Mouse (Mus musculus) intestine, embryonic 15.5 days (tissue): ENCODE data around the gene Fgf9. TPM values are rescaled to one million over a fixed set of nuclear protein-coding genes. Genes with fewer than 3 reads are reported as not detected.
A peak's percentile ranks its signal among the peaks of the same experiment; 100 is the strongest.

Experiments
- ATAC-seq: fragments of 200-750 bp; cut with Nextera tagmentation; 2 replicates; pipeline ENCODE4 v1.8.0; 2017; ENCODE audit warnings: moderate TSS enrichment, moderate library complexity
- H3K27ac ChIP-seq: fragments of 300-500 bp; sonication (generic); 2 replicates; pipeline ENCODE4 v1.5.1; 2015; ENCODE audit warnings: mild to moderate bottlenecking, inconsistent platforms
- H3K27me3 ChIP-seq: fragments of 300-500 bp; sonication (generic); replicated peaks from 2 replicates; pipeline ENCODE4 v1.6.1; 2015; ENCODE audit warnings: inconsistent platforms
- H3K36me3 ChIP-seq: fragments of 300-500 bp; sonication (generic); 2 replicates; pipeline ENCODE4 v1.6.1; 2015; ENCODE audit warnings: inconsistent platforms
- H3K4me1 ChIP-seq: fragments of 300-500 bp; sonication (generic); replicated peaks from 2 replicates; pipeline ENCODE4 v1.6.1; 2015; ENCODE audit warnings: inconsistent platforms
- H3K4me2 ChIP-seq: fragments of 300-500 bp; sonication (generic); replicated peaks from 2 replicates; pipeline ENCODE4 v1.6.1; 2015; ENCODE audit warnings: mild to moderate bottlenecking, inconsistent platforms
- H3K4me3 ChIP-seq: fragments of 300-500 bp; sonication (generic); replicated peaks from 2 replicates; pipeline ENCODE4 v1.5.1; 2015; ENCODE audit warnings: inconsistent platforms
- H3K9ac ChIP-seq: fragments of 300-500 bp; sonication (generic); 2 replicates; pipeline ENCODE4 v1.6.1; 2015; ENCODE audit warnings: inconsistent platforms
- H3K9me3 ChIP-seq: fragments of 300-500 bp; sonication (generic); 2 replicates; pipeline ENCODE4 v1.6.1; 2016; ENCODE audit warnings: inconsistent platforms
- WGBS: fragments of 180-500 bp; shearing (Covaris S2); methylation state at CpG from one replicate; pipeline ENCODE4 v1.1.7; 2015; 5-methylcytosine and 5-hydroxymethylcytosine counted together
- polyA plus RNA-seq: library from polyadenylated mRNA; unstranded; fragments of >200 nt; fragmentation: Nextera tagmentation; extraction: Ambion mirVana; gene quantifications from 2 replicates; pipeline ENCODE4 v1.2.1, GENCODE M21; 2015

The Fgf9 gene
- polyA plus RNA-seq, 1 experiment from 2014 or later = 19.3 TPM

- H3K9ac ChIP-seq = peak overlapping the region; percentile 41
- H3K4me2 ChIP-seq = peak overlapping the region; percentile 92
- H3K9me3 ChIP-seq = no peaks in the 10 kb centered on the region
- WGBS = under 1% methylated on average over 20 of the region's 20 CpGs
- no peak overlapping the region; the same call in 1 of the 2 replicates for H3K27ac ChIP-seq
- peaks cover 28% of the 10 kb centered on the region for H3K4me1 ChIP-seq
- H3K4me3 ChIP-seq = peak overlapping the region; percentile 59
- H3K27me3 ChIP-seq = peaks cover 59% of the 10 kb centered on the region
- H3K36me3 ChIP-seq = no peaks in the 10 kb centered on the region
- no peak for ATAC-seq
Observed at GRCm38 (mm10) chr14:58073936-58074335, 3.6 kb downstream of the Fgf9 start.

GRCm38 (mm10) chr14:58074621-58075432 is 4.5 kb downstream of the Fgf9 start:
- H3K4me3 ChIP-seq = peak overlapping the region; percentile 59
- under 1% methylated on average over 61 of the region's 61 CpGs for WGBS
- H3K9me3 ChIP-seq = no peaks in the 10 kb centered on the region
- H3K27ac ChIP-seq = peak overlapping the region; percentile 77
- H3K4me1 ChIP-seq = peaks cover 28% of the 10 kb centered on the region
- no peak for ATAC-seq
- H3K27me3 ChIP-seq = peaks cover 60% of the 10 kb centered on the region
- peak overlapping the region; percentile 56 for H3K9ac ChIP-seq
- no peaks in the 10 kb centered on the region for H3K36me3 ChIP-seq
- peak overlapping the region; percentile 92 for H3K4me2 ChIP-seq

GRCm38 (mm10) chr14:58075433-58076029 is 5.2 kb downstream of the Fgf9 start:
- Histone ChIP-seq H3K4me2 (peak overlapping the region; percentile 92), H3K9me3 (no peaks in the 10 kb centered on the region), H3K27me3 (peaks cover 60% of the 10 kb centered on the region), H3K9ac (peak overlapping the region; percentile 56), H3K4me3 (peak overlapping the region; percentile 59), H3K4me1 (peaks cover 28% of the 10 kb centered on the region), H3K27ac (peak overlapping the region; percentile 77), H3K36me3 (no peaks in the 10 kb centered on the region)
- peak; percentile 19 for ATAC-seq
- under 1% methylated on average over 31 of the region's 31 CpGs for WGBS

GRCm38 (mm10) chr14:58076030-58076521 is 5.7 kb downstream of the Fgf9 start:
- Histone ChIP-seq H3K9ac (peak overlapping the region; percentile 56), H3K4me2 (peak overlapping the region; percentile 92), H3K4me1 (peaks cover 27% of the 10 kb centered on the region), H3K9me3 (no peaks in the 10 kb centered on the region), H3K27ac (peak overlapping the region; percentile 77), H3K36me3 (no peaks in the 10 kb centered on the region), H3K4me3 (peak overlapping the region; percentile 59), H3K27me3 (peaks cover 59% of the 10 kb centered on the region)
- ATAC-seq = peak; percentile 80
- under 1% methylated on average over 37 of the region's 40 CpGs for WGBS

- ATAC-seq = no peak
- 8% methylated on average over 14 of the region's 14 CpGs for WGBS
- peak overlapping the region; percentile 56 for H3K9ac ChIP-seq
- H3K36me3 ChIP-seq = no peaks in the 10 kb centered on the region
- H3K4me3 ChIP-seq = peak overlapping the region; percentile 59
- H3K9me3 ChIP-seq = no peaks in the 10 kb centered on the region
- H3K4me2 ChIP-seq = peak overlapping the region; percentile 92
- H3K27me3 ChIP-seq = peaks cover 57% of the 10 kb centered on the region
- peak overlapping the region; percentile 77 for H3K27ac ChIP-seq
- peaks cover 24% of the 10 kb centered on the region for H3K4me1 ChIP-seq
Observed at GRCm38 (mm10) chr14:58076726-58077255, 6.4 kb downstream of the Fgf9 start.

GRCm38 (mm10) chr14:58079471-58079870 is 9.1 kb downstream of the Fgf9 start:
- Histone ChIP-seq H3K9ac (no peak overlapping the region), H3K9me3 (no peaks in the 10 kb centered on the region), H3K27me3 (peaks cover 38% of the 10 kb centered on the region), H3K36me3 (0 out of 2 replicates have a peak, but pooled peaks cover 3% of the 10 kb centered on the region), H3K4me3 (no peak overlapping the region), H3K27ac (no peak overlapping the region), H3K4me2 (no peak overlapping the region), H3K4me1 (peaks cover 20% of the 10 kb centered on the region)
- no peak for ATAC-seq
- 74% methylated on average over 2 of the region's 2 CpGs for WGBS

- no peak overlapping the region for H3K4me3 ChIP-seq
- ATAC-seq = no peak
- WGBS = 30% methylated on average over 1 of the region's 1 CpGs
Observed at GRCm38 (mm10) chr14:58081955-58082354, 11.6 kb downstream of the Fgf9 start.

GRCm38 (mm10) chr14:58084240-58084639 is 13.9 kb downstream of the Fgf9 start:
- Histone ChIP-seq H3K4me2 (no peak overlapping the region), H3K4me3 (no peak overlapping the region), H3K4me1 (peaks cover 6% of the 10 kb centered on the region), H3K9me3 (no peaks in the 10 kb centered on the region), H3K36me3 (0 out of 2 replicates have a peak, but pooled peaks cover 3% of the 10 kb centered on the region), H3K27ac (no peak overlapping the region), H3K9ac (no peak overlapping the region), H3K27me3 (no peaks in the 10 kb centered on the region; the same call in 1 of the 2 replicates)
- ATAC-seq = no peak
- WGBS = 95% methylated on average over 3 of the region's 3 CpGs

More at GRCm38 (mm10) chr14:58081955-58082354, 11.6 kb downstream of the Fgf9 start:
- Histone ChIP-seq H3K4me2 (no peak overlapping the region), H3K9me3 (no peaks in the 10 kb centered on the region), H3K27me3 (peaks cover 17% of the 10 kb centered on the region), H3K4me1 (no peaks in the 10 kb centered on the region), H3K9ac (no peak overlapping the region), H3K27ac (no peak overlapping the region), H3K36me3 (0 out of 2 replicates have a peak, but pooled peaks cover 3% of the 10 kb centered on the region)

- Histone ChIP-seq H3K27ac (0 out of 2 replicates have a peak overlapping the region, but pooled peaks have one; percentile 28), H3K4me1 (peaks cover 6% of the 10 kb centered on the region), H3K4me3 (no peak overlapping the region), H3K4me2 (no peak overlapping the region), H3K27me3 (no peaks in the 10 kb centered on the region; the same call in 1 of the 2 replicates), H3K36me3 (0 out of 2 replicates have a peak, but pooled peaks cover 3% of the 10 kb centered on the region), H3K9me3 (no peaks in the 10 kb centered on the region), H3K9ac (no peak overlapping the region)
- ATAC-seq = peak; percentile 85
- WGBS = 41% methylated on average over 4 of the region's 4 CpGs
Observed at GRCm38 (mm10) chr14:58087326-58087725, 17.0 kb downstream of the Fgf9 start.

GRCm38 (mm10) chr14:58089486-58089885 is 19.1 kb downstream of the Fgf9 start:
- Histone ChIP-seq H3K4me2 (no peak overlapping the region), H3K9ac (no peak overlapping the region), H3K4me3 (no peak overlapping the region), H3K4me1 (peaks cover 6% of the 10 kb centered on the region), H3K36me3 (no peaks in the 10 kb centered on the region), H3K27me3 (no peaks in the 10 kb centered on the region; the same call in 1 of the 2 replicates), H3K27ac (no peak overlapping the region), H3K9me3 (no peaks in the 10 kb centered on the region)
- 83% methylated on average over 5 of the region's 5 CpGs for WGBS
- ATAC-seq = no peak

GRCm38 (mm10) chr14:58091321-58091720 is 21.0 kb downstream of the Fgf9 start:
- peaks cover 6% of the 10 kb centered on the region for H3K4me1 ChIP-seq
- no peaks in the 10 kb centered on the region; the same call in 1 of the 2 replicates for H3K27me3 ChIP-seq
- no peak overlapping the region for H3K4me2 ChIP-seq
- H3K4me3 ChIP-seq = no peak overlapping the region
- 71% methylated on average over 10 of the region's 10 CpGs for WGBS
- no peaks in the 10 kb centered on the region for H3K9me3 ChIP-seq
- no peak overlapping the region for H3K9ac ChIP-seq
- no peaks in the 10 kb centered on the region for H3K36me3 ChIP-seq
- H3K27ac ChIP-seq = no peak overlapping the region
- ATAC-seq = no peak

GRCm38 (mm10) chr14:58099599-58099998 is 29.3 kb downstream of the Fgf9 start:
- Histone ChIP-seq H3K27ac (no peak overlapping the region), H3K4me2 (no peak overlapping the region), H3K4me1 (no peaks in the 10 kb centered on the region), H3K27me3 (no peaks in the 10 kb centered on the region), H3K9ac (no peak overlapping the region), H3K9me3 (no peaks in the 10 kb centered on the region), H3K36me3 (no peaks in the 10 kb centered on the region), H3K4me3 (no peak overlapping the region)
- no peak for ATAC-seq
- WGBS = 72% methylated on average over 8 of the region's 8 CpGs
